Mouse (Mus musculus) small intestine, adult 10 weeks (tissue): ENCODE measurements around the gene Psmc1. TPM values are rescaled to one million over a fixed set of nuclear protein-coding genes. Genes with fewer than 3 reads are reported as not detected.

Experiments used
- polyA plus RNA-seq: library from polyadenylated mRNA; stranded (reverse); fragments of 350-450 nt; fragmentation: Illumina TruSeq; extraction: RNeasy Lipid Tissue Mini Kit (QIAGEN cat#74804); gene quantifications from one replicate; pipeline ENCODE4 v1.2.3, GENCODE M21; 2014; ENCODE audit warnings: low replicate concordance

Gene Psmc1
- polyA plus RNA-seq: 202 TPM

DNA sequence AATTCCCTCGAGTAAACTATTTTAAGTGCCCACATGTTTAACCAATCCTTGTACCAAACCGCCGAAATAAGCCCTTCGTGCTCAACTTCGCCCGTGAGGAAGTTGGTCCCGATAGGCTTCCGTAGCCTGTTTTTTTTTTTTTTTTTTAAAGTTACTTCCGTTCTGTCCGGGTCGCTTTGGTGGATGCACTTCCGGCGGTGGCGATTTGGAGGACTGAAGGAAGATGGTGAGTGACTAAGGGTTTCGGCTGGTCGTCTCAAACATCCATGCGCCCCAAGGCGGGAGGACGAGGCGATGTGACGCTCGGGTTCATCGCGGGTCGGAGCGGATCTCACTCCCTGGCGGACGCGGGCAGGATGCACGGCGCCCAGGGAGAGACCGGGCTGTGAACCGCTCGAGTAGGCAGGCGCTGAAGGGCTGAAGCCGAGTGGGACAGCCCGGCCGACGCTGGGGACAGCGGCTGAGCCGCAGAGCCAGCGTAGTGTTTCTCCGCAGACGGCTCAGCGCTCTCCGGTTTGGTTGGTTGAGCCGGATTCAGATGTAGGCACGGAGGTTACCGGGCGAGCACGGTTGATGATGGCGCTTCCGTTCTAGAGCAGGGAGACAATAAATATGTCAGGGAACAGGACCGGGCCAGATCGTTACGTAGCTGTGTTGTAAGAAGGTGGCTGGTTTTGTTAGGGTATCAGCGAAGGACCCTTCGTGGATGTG is at the start of gene Psmc1:
Gene Psmc1, plus strand, starts transcription at position 169 of the 711 bp plus-strand sequence.

DNA sequence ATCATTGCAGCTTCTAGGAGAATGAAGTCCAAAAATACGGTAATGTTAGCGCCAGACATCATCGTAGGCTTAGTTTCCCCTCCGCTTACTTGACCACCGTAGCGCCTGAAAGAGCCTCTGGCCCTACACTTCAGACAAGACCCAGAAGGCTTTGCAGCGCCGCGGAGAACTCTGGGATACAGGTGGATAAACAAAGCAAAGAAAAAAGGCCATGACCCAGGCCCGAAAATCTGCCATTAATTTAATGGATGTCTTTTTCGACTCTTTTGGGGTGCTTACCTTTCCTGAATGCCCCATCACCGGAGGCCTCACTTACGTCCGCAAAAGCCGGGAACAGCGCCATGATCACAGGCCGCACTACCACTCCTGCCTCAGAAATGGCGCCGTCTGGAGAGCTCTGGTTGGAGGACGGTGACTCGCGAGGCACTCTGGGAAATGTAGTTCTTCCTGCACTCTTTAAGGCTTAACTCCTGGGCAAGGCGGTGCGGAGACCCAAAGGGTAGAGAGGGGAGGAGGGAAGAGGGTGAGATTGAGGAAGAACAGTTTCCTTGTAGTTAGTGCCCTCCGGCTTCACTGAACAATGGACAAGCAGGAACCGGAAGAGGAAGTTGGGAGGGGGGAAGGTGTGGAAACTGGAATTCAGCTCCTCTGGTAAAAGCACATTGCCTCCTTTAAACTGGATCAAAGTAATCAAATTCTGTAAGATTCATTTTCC is 49.5 kb downstream of the Psmc1 start, which contains the start of gene Nrde2:
Gene Nrde2, minus strand, starts transcription at position 393 of the 715 bp plus-strand sequence.

Other genes with a start within 250 kb of the Psmc1 start
- gene Efcab11, start 225.7 kb upstream of the Psmc1 start, polyA plus RNA-seq: 3.5 TPM
- gene Tdp1, start 225.6 kb upstream of the Psmc1 start, polyA plus RNA-seq: 1.1 TPM
- 0.30 TPM for gene Kcnk13, start 145.7 kb upstream of the Psmc1 start, polyA plus RNA-seq
- gene Nrde2, start 49.5 kb downstream of the Psmc1 start, polyA plus RNA-seq: 1.0 TPM
- gene Calm1, start 89.3 kb downstream of the Psmc1 start, polyA plus RNA-seq: 1,488 TPM